20 mouse cellular contexts compared by ENCODE assay signal in genomic region chr12:43983548-43983947, GRCm38 (mm10).
DNase-seq lines count a peak whose midpoint lies in the region; ATAC-seq and TF ChIP-seq lines count a peak whose summit lies in the region.
"Had no signal": no experiment of that assay in that cellular context is flagged by ENCODE, and none has a peak within 500 bp of the region (broad histone marks: within the 10 kb centered on the region; RNA-seq: fewer than 3 reads in every experiment).

No protein-coding gene starts in this region.

- ATAC-seq in limb, embryonic 13.5 days (ENCODE audit: low FRiP score, low read depth) = peak; percentile 71; the same call in 1 of the 2 replicates
- ATAC-seq in limb, embryonic 14.5 days (ENCODE audit: low FRiP score, low read depth) = peak; percentile 62; the same call in 1 of the 2 replicates
- ATAC-seq in CD4-positive, CD25-positive, alpha-beta regulatory T cell, adult 4 months = no peak
- ATAC-seq: forebrain, embryonic 13.5 days; forebrain, embryonic 15.5 days; forebrain, postnatal 0 days had no signal

- no peak overlapping the region for H3K27ac ChIP-seq in limb, embryonic 13.5 days
- H3K27ac ChIP-seq in limb, embryonic 10.5 days = no peak overlapping the region
- H3K27ac ChIP-seq in limb, embryonic 14.5 days (replicated peaks; ENCODE audit: low read depth, low read length) = no peak overlapping the region
- H3K27ac ChIP-seq: embryonic facial prominence, embryonic 10.5 days; embryonic facial prominence, embryonic 12.5 days; forebrain, embryonic 13.5 days; forebrain, embryonic 15.5 days had no signal

- no peaks in the 10 kb centered on the region for H3K27me3 ChIP-seq in limb, embryonic 13.5 days
- H3K27me3 ChIP-seq in limb, embryonic 10.5 days (ENCODE audit: low read depth, poor library complexity, severe bottlenecking) = no peaks in the 10 kb centered on the region
- no peaks in the 10 kb centered on the region for H3K27me3 ChIP-seq in limb, embryonic 14.5 days (ENCODE audit: control insufficient read depth, insufficient read depth, low read length)
- H3K27me3 ChIP-seq: embryonic facial prominence, embryonic 12.5 days; forebrain, embryonic 13.5 days; forebrain, embryonic 15.5 days had no signal

- no peak for TF ChIP-seq POLR2A in limb, embryonic 14.5 days (IDR thresholded peaks at IDR 0.05; ENCODE audit: borderline replicate concordance, extremely low read depth, insufficient read depth, insufficient read length)

- H3K4me2 ChIP-seq in limb, embryonic 13.5 days (replicated peaks) = no peak overlapping the region
- no peak overlapping the region for H3K4me2 ChIP-seq in limb, embryonic 14.5 days (replicated peaks; ENCODE audit: low read depth, low read length, severe bottlenecking)
- H3K4me2 ChIP-seq: embryonic facial prominence, embryonic 12.5 days; forebrain, embryonic 13.5 days; forebrain, embryonic 15.5 days had no signal

- DNase-seq in limb, embryonic 10.5 days (ENCODE audit: low spot score) = no peak
- DNase-seq in brain, adult 2 months (ENCODE audit: low read depth, low spot score) = peak; percentile 10
- DNase-seq in limb, embryonic 14.5 days (ENCODE audit: low spot score) = peak; percentile 53
- no peak for DNase-seq in right cerebral cortex, adult 2 months (ENCODE audit: low spot score in 2 of 2)
- DNase-seq: adrenal gland, adult 2 months; adrenal gland, postnatal 10 days; adrenal gland, postnatal 25 days; B cell, adult 2 months; cerebellum, adult 11-12 months; cerebellum, adult 2 months; cerebellum, adult 9-10 months; cerebellum, postnatal 10 days; cerebellum, postnatal 25 days; forebrain, postnatal 0 days had no signal

- 28% methylated on average over 1 of the region's 1 CpGs for WGBS in limb, embryonic 13.5 days
- 62% methylated on average over 1 of the region's 1 CpGs for WGBS in limb, embryonic 10.5 days
- WGBS in limb, embryonic 14.5 days = 29% methylated on average over 1 of the region's 1 CpGs

- H3K4me1 ChIP-seq in limb, embryonic 13.5 days = no peaks in the 10 kb centered on the region
- no peaks in the 10 kb centered on the region for H3K4me1 ChIP-seq in limb, embryonic 10.5 days
- no peaks in the 10 kb centered on the region for H3K4me1 ChIP-seq in limb, embryonic 14.5 days (ENCODE audit: control insufficient read depth, insufficient read depth, low read length)
- H3K4me1 ChIP-seq: embryonic facial prominence, embryonic 10.5 days; embryonic facial prominence, embryonic 12.5 days; forebrain, embryonic 13.5 days; forebrain, embryonic 15.5 days had no signal

- no peaks in the 10 kb centered on the region for H3K9me3 ChIP-seq in limb, embryonic 13.5 days
- H3K9me3 ChIP-seq in limb, embryonic 10.5 days (replicated peaks) = no peaks in the 10 kb centered on the region
- H3K9me3 ChIP-seq in limb, embryonic 14.5 days (ENCODE audit: control insufficient read depth, low read length) = no peaks in the 10 kb centered on the region
- H3K9me3 ChIP-seq: embryonic facial prominence, embryonic 10.5 days; embryonic facial prominence, embryonic 12.5 days; forebrain, embryonic 13.5 days; forebrain, embryonic 15.5 days had no signal

- H3K36me3 ChIP-seq in limb, embryonic 13.5 days = no peaks in the 10 kb centered on the region
- H3K36me3 ChIP-seq in limb, embryonic 10.5 days = no peaks in the 10 kb centered on the region
- H3K36me3 ChIP-seq in limb, embryonic 14.5 days (ENCODE audit: control insufficient read depth, insufficient read depth, low read length) = no peaks in the 10 kb centered on the region
- H3K36me3 ChIP-seq: embryonic facial prominence, embryonic 10.5 days; embryonic facial prominence, embryonic 12.5 days; forebrain, embryonic 15.5 days had no signal

- H3K4me3 ChIP-seq in limb, embryonic 13.5 days = no peak overlapping the region
- H3K4me3 ChIP-seq in limb, embryonic 10.5 days = no peak overlapping the region
- no peak overlapping the region for H3K4me3 ChIP-seq in limb, embryonic 14.5 days (replicated peaks; ENCODE audit: low read length)
- H3K4me3 ChIP-seq: embryonic facial prominence, embryonic 10.5 days; embryonic facial prominence, embryonic 12.5 days; forebrain, embryonic 13.5 days; forebrain, embryonic 15.5 days had no signal

- no peak overlapping the region for H3K9ac ChIP-seq in limb, embryonic 13.5 days
- no peak overlapping the region for H3K9ac ChIP-seq in limb, embryonic 14.5 days (ENCODE audit: low read depth, low read length, severe bottlenecking)
- H3K9ac ChIP-seq: embryonic facial prominence, embryonic 12.5 days; forebrain, embryonic 13.5 days; forebrain, embryonic 15.5 days; forebrain, postnatal 0 days had no signal

Comparison
In these comparisons a context has a peak if more than half of its experiments do, and no peak if none do; other contexts are left out.
1. DNase-seq: peak in brain, adult 2 months (single experiment) and limb, embryonic 14.5 days (single experiment); none in limb, embryonic 10.5 days (single experiment) and right cerebral cortex, adult 2 months (0 of 2).